Mouse (Mus musculus): ENCODE results near the gene Kcnip1. TPM values are rescaled to one million over a fixed set of nuclear protein-coding genes. Genes with fewer than 3 reads are reported as not detected.

Gene Kcnip1
- polyA plus RNA-seq, 1 experiment, result not detected

DNA sequence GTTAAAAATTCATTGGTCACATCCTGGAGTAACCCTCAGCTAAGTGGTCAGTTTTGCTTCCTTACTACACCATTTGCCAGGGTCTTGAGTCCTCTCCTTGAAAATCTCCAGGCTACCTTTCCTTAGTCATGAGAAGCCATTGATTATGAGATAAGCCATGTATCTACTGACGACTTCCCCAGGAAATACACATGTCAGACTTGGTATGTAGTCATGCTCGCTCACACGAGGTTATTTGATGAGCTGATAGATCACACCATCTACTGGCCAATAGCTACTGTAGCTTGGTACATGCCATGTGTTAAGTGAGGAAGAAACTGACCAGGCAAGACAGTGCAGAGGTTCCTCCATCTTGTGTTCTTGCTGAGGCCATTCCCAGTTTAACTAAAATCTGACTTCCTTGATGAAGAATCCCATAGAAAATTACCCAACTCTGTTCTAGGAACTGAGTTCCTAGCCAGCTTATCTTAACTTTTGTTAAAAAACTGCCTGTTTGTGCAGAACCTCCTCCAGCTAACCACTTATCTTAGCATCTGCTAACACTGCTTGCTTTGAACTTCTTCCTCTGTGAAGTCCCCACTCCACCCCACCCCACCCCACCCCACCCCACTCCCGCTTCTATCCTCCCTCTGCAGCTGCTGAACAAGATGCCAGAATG, 53.4 kb downstream of the Kcnip1 start:
- TF ChIP-seq CTCF (conservative IDR thresholded peaks at IDR 0.05; ENCODE audit: insufficient read depth, insufficient read length, low read depth, low read length), result no peak
- TF ChIP-seq POLR2A (IDR thresholded peaks at IDR 0.05; ENCODE audit: low read depth, low read length), result no peak
- H3K27ac ChIP-seq (ENCODE audit: insufficient read depth, low read depth, low read length), result no peak overlapping the region
- no peaks in the 10 kb centered on the region for H3K27me3 ChIP-seq (replicated peaks; ENCODE audit: control insufficient read depth, insufficient read depth, low read length)
- no peak overlapping the region for H3K4me3 ChIP-seq (ENCODE audit: insufficient read depth, low read depth, low read length)
- no peaks in the 10 kb centered on the region for H3K4me1 ChIP-seq (ENCODE audit: control insufficient read depth, insufficient read depth, low read length)
- no peak for DNase-seq
- WGBS, result 66% methylated on average over 4 of the region's 4 CpGs
- no peaks in the 10 kb centered on the region for H3K36me3 ChIP-seq (ENCODE audit: control insufficient read depth, insufficient read depth, low read length)

DNA sequence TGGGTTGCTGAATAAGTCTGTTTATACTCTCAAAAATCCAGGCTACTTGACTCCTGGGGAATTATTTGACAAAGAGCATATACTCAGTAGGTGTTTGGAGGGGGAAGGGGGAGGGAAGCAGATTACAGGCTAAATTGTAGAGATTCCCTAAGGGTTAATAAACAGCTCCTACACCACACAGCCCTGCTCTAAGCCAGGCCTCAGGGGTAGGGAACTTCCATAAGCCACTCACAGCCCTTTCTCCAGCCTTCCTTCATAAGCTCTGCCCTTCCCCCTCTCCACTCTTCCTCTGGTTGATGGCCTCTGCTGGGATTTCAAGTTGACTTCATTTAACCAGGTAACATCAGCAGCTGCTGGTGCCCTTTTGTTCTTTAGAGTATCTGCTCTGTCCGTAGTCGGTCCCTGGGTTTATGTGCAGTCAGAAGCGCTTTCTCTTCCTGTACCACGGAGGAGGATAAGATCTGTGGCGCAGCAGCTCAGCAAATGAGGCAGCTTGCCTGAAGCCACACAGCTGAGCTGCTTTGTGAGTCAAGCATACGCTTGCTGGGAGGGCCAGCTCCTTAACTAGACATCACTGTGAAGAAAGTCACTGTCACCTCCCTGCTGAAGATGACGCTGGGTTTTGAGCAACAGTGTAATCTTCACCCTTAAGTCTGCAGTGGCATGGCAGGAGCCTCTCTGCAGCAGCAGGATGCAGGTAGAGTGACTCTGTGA, 54.2 kb downstream of the Kcnip1 start:
- H3K4me1 ChIP-seq (ENCODE audit: control insufficient read depth, insufficient read depth, low read length), result no peaks in the 10 kb centered on the region
- no peak for DNase-seq
- 54% methylated on average over 7 of the region's 7 CpGs for WGBS
- no peaks in the 10 kb centered on the region for H3K27me3 ChIP-seq (replicated peaks; ENCODE audit: control insufficient read depth, insufficient read depth, low read length)
- no peak overlapping the region for H3K27ac ChIP-seq (ENCODE audit: insufficient read depth, low read depth, low read length)
- no peak for TF ChIP-seq POLR2A (IDR thresholded peaks at IDR 0.05; ENCODE audit: low read depth, low read length)
- TF ChIP-seq CTCF (conservative IDR thresholded peaks at IDR 0.05; ENCODE audit: insufficient read depth, insufficient read length, low read depth, low read length), result no peak
- no peak overlapping the region for H3K4me3 ChIP-seq (ENCODE audit: insufficient read depth, low read depth, low read length)
- H3K36me3 ChIP-seq (ENCODE audit: control insufficient read depth, insufficient read depth, low read length), result no peaks in the 10 kb centered on the region

DNA sequence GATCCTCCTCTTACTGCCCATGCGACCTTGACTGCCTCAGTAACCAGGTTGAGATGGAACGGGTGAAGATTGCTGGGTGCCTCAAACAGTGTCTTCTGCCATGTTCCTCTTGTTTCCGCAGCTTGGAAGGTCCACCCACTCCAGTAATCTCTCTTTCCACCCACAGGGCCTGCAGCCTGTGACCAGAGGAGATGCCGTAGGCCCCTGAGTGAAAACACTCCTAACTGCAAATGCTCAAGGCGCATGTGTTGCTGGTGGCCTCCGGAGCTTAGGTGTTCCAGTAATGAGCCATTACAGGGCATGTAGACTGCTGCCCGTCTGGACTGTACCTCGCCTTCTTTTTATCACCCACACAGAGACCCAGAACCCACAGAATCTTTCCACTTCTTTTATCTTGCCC, 55.3 kb downstream of the Kcnip1 start:
- 74% methylated on average over 8 of the region's 8 CpGs for WGBS
- Histone ChIP-seq H3K27me3 (replicated peaks; ENCODE audit: control insufficient read depth, insufficient read depth, low read length) (no peaks in the 10 kb centered on the region), H3K4me3 (ENCODE audit: insufficient read depth, low read depth, low read length) (no peak overlapping the region), H3K36me3 (ENCODE audit: control insufficient read depth, insufficient read depth, low read length) (no peaks in the 10 kb centered on the region), H3K4me1 (ENCODE audit: control insufficient read depth, insufficient read depth, low read length) (no peaks in the 10 kb centered on the region), H3K27ac (ENCODE audit: insufficient read depth, low read depth, low read length) (no peak overlapping the region)
- TF ChIP-seq POLR2A (IDR thresholded peaks at IDR 0.05; ENCODE audit: low read depth, low read length) (no peak), CTCF (conservative IDR thresholded peaks at IDR 0.05; ENCODE audit: insufficient read depth, insufficient read length, low read depth, low read length) (no peak)
- no peak for DNase-seq

DNA sequence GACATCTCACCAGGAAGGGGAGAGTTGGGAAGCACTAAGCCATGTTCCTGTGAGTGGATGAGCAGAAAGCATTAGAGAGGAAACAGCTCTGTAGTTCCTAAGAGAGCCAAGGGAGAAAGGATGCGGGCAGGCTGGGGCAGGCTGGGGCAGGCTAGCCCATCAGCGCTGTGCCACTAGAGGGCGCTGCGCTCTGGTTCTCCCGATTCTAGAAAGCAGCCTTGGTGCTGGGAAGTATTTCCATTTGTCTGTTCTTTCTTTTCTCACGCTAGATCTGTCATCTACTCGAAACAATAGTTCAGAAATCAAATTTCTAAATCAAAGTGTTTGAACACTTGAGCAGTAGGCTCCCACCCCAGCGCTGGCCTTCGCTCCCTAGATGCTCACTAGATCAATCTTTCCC, 58.7 kb downstream of the Kcnip1 start:
- no peaks in the 10 kb centered on the region for H3K27me3 ChIP-seq (replicated peaks; ENCODE audit: control insufficient read depth, insufficient read depth, low read length)
- H3K4me3 ChIP-seq (ENCODE audit: insufficient read depth, low read depth, low read length), result no peak overlapping the region
- WGBS, result 77% methylated on average over 9 of the region's 9 CpGs
- H3K27ac ChIP-seq (ENCODE audit: insufficient read depth, low read depth, low read length), result no peak overlapping the region
- no peaks in the 10 kb centered on the region for H3K4me1 ChIP-seq (ENCODE audit: control insufficient read depth, insufficient read depth, low read length)
- TF ChIP-seq CTCF (conservative IDR thresholded peaks at IDR 0.05; ENCODE audit: insufficient read depth, insufficient read length, low read depth, low read length) (no peak), POLR2A (IDR thresholded peaks at IDR 0.05; ENCODE audit: low read depth, low read length) (no peak)
- no peaks in the 10 kb centered on the region for H3K36me3 ChIP-seq (ENCODE audit: control insufficient read depth, insufficient read depth, low read length)
- no peak for DNase-seq

DNA sequence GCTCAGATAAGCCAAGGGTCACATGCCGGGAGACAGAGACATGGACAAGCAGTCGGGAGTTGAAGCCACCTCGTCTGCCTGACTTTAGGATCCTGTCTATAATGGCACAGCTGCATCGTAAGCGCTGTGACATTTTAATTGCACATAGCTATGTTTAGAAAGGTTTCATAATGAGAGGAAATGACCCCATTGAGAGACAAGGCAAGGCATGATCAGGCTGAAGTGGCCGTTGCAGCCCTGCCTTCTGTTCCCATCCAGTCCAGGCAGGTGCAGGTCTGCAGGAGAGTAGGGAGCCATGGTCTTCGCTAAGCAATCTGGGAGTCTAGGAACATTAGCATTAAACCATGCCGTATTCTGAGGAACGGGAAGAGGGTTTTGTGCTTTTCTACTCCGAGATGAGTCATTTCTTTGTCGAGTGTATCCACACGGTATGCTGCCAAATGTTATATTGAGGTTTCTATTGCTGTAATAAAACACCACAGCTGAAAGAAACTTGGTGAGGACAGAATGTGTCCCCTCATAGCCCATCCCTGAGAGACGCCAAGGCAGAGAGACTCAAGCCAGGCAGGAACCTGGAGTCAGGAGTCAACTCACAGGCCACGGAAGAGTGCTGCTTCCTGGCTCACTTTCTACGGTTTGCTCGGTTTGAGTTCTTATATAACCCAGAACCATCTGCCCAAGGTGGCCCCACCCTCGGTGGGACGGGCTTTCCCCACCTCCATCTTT, 60.4 kb downstream of the Kcnip1 start:
- no peaks in the 10 kb centered on the region for H3K27me3 ChIP-seq (replicated peaks; ENCODE audit: control insufficient read depth, insufficient read depth, low read length)
- no peak for TF ChIP-seq POLR2A (IDR thresholded peaks at IDR 0.05; ENCODE audit: low read depth, low read length)
- TF ChIP-seq CTCF (conservative IDR thresholded peaks at IDR 0.05; ENCODE audit: insufficient read depth, insufficient read length, low read depth, low read length), result no peak
- 0 out of 2 replicates have a peak overlapping the region, but pooled peaks have one; percentile 5 for H3K4me3 ChIP-seq (ENCODE audit: insufficient read depth, low read depth, low read length)
- 26% methylated on average over 18 of the region's 18 CpGs for WGBS
- H3K36me3 ChIP-seq (ENCODE audit: control insufficient read depth, insufficient read depth, low read length), result no peaks in the 10 kb centered on the region
- no peaks in the 10 kb centered on the region for H3K4me1 ChIP-seq (ENCODE audit: control insufficient read depth, insufficient read depth, low read length)
- no peak overlapping the region for H3K27ac ChIP-seq (ENCODE audit: insufficient read depth, low read depth, low read length)
- DNase-seq, result peak; percentile 43

DNA sequence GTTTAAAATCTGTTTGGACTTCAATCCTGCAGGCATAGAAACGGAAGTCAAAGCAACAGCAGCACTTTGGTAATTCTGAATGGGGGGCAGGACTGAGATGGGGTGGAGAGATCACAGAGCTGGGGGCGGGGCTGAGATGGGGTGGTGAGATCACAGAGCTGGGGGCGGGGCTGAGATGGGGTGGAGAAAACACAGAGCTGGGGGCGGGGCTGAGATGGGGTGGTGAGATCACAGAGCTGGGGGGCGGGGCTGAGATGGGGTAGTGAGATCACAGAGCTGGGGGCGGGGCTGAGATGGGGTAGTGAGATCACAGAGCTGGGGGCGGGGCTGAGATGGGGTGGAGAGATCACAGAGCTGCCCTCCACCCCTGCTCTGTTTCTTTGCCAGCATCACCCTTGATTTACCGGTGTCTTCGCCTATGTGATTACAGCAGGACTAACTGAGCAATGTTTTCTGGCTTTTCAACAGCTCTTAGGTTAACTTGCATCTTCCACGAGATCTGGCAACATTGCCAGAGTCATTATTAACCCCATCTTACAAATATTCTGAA, 61.0 kb downstream of the Kcnip1 start:
- peak; percentile 53 for DNase-seq
- no peak for TF ChIP-seq CTCF (conservative IDR thresholded peaks at IDR 0.05; ENCODE audit: insufficient read depth, insufficient read length, low read depth, low read length)
- TF ChIP-seq POLR2A (IDR thresholded peaks at IDR 0.05; ENCODE audit: low read depth, low read length), result no peak
- no peaks in the 10 kb centered on the region for H3K27me3 ChIP-seq (replicated peaks; ENCODE audit: control insufficient read depth, insufficient read depth, low read length)
- H3K36me3 ChIP-seq (ENCODE audit: control insufficient read depth, insufficient read depth, low read length), result no peaks in the 10 kb centered on the region
- no peak overlapping the region for H3K27ac ChIP-seq (ENCODE audit: insufficient read depth, low read depth, low read length)
- no peaks in the 10 kb centered on the region for H3K4me1 ChIP-seq (ENCODE audit: control insufficient read depth, insufficient read depth, low read length)
- WGBS, result 14% methylated on average over 9 of the region's 10 CpGs
- H3K4me3 ChIP-seq (ENCODE audit: insufficient read depth, low read depth, low read length), result 0 out of 2 replicates have a peak overlapping the region, but pooled peaks have one; percentile 5
